Mouse (Mus musculus): ENCODE results near the gene Yeats2.
"Not testable (repeated sequence)": the region's sequence is repeated elsewhere in the genome, so short reads cannot be mapped to it uniquely, and the experiment has no call there.

The Yeats2 gene

GRCm38 (mm10) chr16:20140772-20141531 is at the start of gene Yeats2:
Gene Yeats2 (plus strand): TSS chr16:20141063.
- peak; percentile 80 for DNase-seq

GRCm38 (mm10) chr16:20095966-20096365 is 44.9 kb upstream of the Yeats2 start:
- DNase-seq, result no peak

GRCm38 (mm10) chr16:20097069-20097710 is 43.7 kb upstream of the Yeats2 start, which contains the start of gene Klhl24:
Gene Klhl24 (plus strand): TSS chr16:20097542.
- peak; percentile 90 for DNase-seq

GRCm38 (mm10) chr16:20097711-20098374 is 43.0 kb upstream of the Yeats2 start:
- DNase-seq, result peak; percentile 90

- no peak for DNase-seq
These were observed 42.5 kb upstream of the Yeats2 start for GRCm38 (mm10) chr16:20098375-20098727.

GRCm38 (mm10) chr16:20098866-20099629 is 41.8 kb upstream of the Yeats2 start:
- peak; percentile 17 for DNase-seq

GRCm38 (mm10) chr16:20106996-20107395 is 33.9 kb upstream of the Yeats2 start:
- DNase-seq, result no peak

- DNase-seq, result no peak
These were observed 31.9 kb upstream of the Yeats2 start for GRCm38 (mm10) chr16:20108961-20109360.

- DNase-seq, result no peak
These were observed 28.2 kb upstream of the Yeats2 start for GRCm38 (mm10) chr16:20112649-20113048.

- no peak for DNase-seq
These were observed 24.8 kb upstream of the Yeats2 start for GRCm38 (mm10) chr16:20116069-20116468.

GRCm38 (mm10) chr16:20126319-20126883 is 14.5 kb upstream of the Yeats2 start:
- DNase-seq, result not testable (repeated sequence)

- DNase-seq, result no peak
These were observed 10.5 kb upstream of the Yeats2 start for GRCm38 (mm10) chr16:20130397-20130796.

GRCm38 (mm10) chr16:20144568-20144967 is 3.7 kb downstream of the Yeats2 start:
- no peak for DNase-seq

GRCm38 (mm10) chr16:20151991-20152390 is 11.1 kb downstream of the Yeats2 start:
- no peak for DNase-seq

- no peak for DNase-seq
These were observed 12.9 kb downstream of the Yeats2 start for GRCm38 (mm10) chr16:20153742-20154141.

- DNase-seq, result no peak
These were observed 19.3 kb downstream of the Yeats2 start for GRCm38 (mm10) chr16:20160130-20160529.

GRCm38 (mm10) chr16:20169071-20169470 is 28.2 kb downstream of the Yeats2 start:
- no peak for DNase-seq

- no peak for DNase-seq
These were observed 28.7 kb downstream of the Yeats2 start for GRCm38 (mm10) chr16:20169471-20170106.

GRCm38 (mm10) chr16:20179406-20180175 is 38.7 kb downstream of the Yeats2 start:
- no peak for DNase-seq

GRCm38 (mm10) chr16:20185368-20185767 is 44.5 kb downstream of the Yeats2 start:
- DNase-seq, result peak; percentile 18

- DNase-seq, result no peak
These were observed 50.5 kb downstream of the Yeats2 start for GRCm38 (mm10) chr16:20191161-20191882.

Measured in cerebellum, adult 11 months (tissue).